Mouse (Mus musculus): Measurements from ENCODE around the gene Sfpq. TPM values are rescaled to one million over a fixed set of nuclear protein-coding genes. Genes with fewer than 3 reads are reported as not detected.

The Sfpq gene
- polyA plus RNA-seq, 1 experiment from 2014 or later = 98.1 TPM

- WGBS = 83% methylated on average over 1 of the region's 1 CpGs
- Histone ChIP-seq H3K9ac (ENCODE audit: low read depth, low read length) (no peak overlapping the region), H3K4me1 (replicated peaks; ENCODE audit: insufficient read depth, low read length) (no peaks in the 10 kb centered on the region), H3K36me3 (ENCODE audit: insufficient read depth, low read length) (0 out of 2 replicates have a peak, but pooled peaks cover 6% of the 10 kb centered on the region), H3K4me2 (ENCODE audit: low read length) (no peak overlapping the region), H3K27me3 (ENCODE audit: insufficient read depth, low read length) (no peaks in the 10 kb centered on the region), H3K9me3 (replicated peaks; ENCODE audit: low read length) (no peaks in the 10 kb centered on the region), H3K27ac (no peak overlapping the region), H3K4me3 (replicated peaks; ENCODE audit: low read depth, low read length) (no peak overlapping the region)
- TF ChIP-seq CTCF (IDR thresholded peaks at IDR 0.05; ENCODE audit: low read depth) = no peak
- ATAC-seq (replicated peaks; ENCODE audit: low FRiP score, low read depth) = no peak
- DNase-seq (ENCODE audit: low spot score) = no peak
Observed at GRCm38 (mm10) chr4:127085761-127086160, 64.6 kb downstream of the Sfpq start.

Other genes with a start within 250 kb of the Sfpq start
- gene Zmym4, start 53.2 kb upstream of the Sfpq start, polyA plus RNA-seq (2015; fragmentation: Nextera tagmentation; extraction: Ambion mirVana) = 14.8 and 17.3 TPM in 2 replicates
- 11.8 and 12.6 TPM in 2 replicates for gene Zmym1, start 39.8 kb downstream of the Sfpq start, polyA plus RNA-seq (2015; fragmentation: Nextera tagmentation; extraction: Ambion mirVana)
- 12.0 and 12.8 TPM in 2 replicates for gene Zmym6, start 56.1 kb downstream of the Sfpq start, polyA plus RNA-seq (2015; fragmentation: Nextera tagmentation; extraction: Ambion mirVana)
- gene Tmem35b, start 102.4 kb downstream of the Sfpq start, polyA plus RNA-seq (2015; fragmentation: Nextera tagmentation; extraction: Ambion mirVana) = 33.2 and 33.7 TPM in 2 replicates
- gene Dlgap3, start 147.9 kb downstream of the Sfpq start, polyA plus RNA-seq (2015; fragmentation: Nextera tagmentation; extraction: Ambion mirVana) = 0.24 and 0.37 TPM in 2 replicates
- gene Smim12, start 222.5 kb downstream of the Sfpq start, polyA plus RNA-seq (2015; fragmentation: Nextera tagmentation; extraction: Ambion mirVana) = 67.5 and 72.2 TPM in 2 replicates

Data from kidney, postnatal 0 days (tissue).